Mouse (Mus musculus) adrenal gland, adult 18-20 months (tissue): ENCODE data around the gene Hspb7. TPM values are rescaled to one million over a fixed set of nuclear protein-coding genes. Genes with fewer than 3 reads are reported as not detected.
A peak's percentile ranks its signal among the peaks of the same experiment; 100 is the strongest.

Experiments
- DNase-seq, 2 experiments: peaks; one replicate each; pipeline ENCODE4 v3.0.0; 2021 to 2022; ENCODE audit warnings: low spot score in 2 of 2
- total RNA-seq, 2 experiments: library from RNA; stranded (reverse); gene quantifications; 1 replicate in 1 of 2; 2 replicates in 1 of 2; pipeline ENCODE4 v1.2.3; 2021

Gene Hspb7
- total RNA-seq, 2 experiments from 2014 or later, result 0.20 to 0.86 TPM

DNA sequence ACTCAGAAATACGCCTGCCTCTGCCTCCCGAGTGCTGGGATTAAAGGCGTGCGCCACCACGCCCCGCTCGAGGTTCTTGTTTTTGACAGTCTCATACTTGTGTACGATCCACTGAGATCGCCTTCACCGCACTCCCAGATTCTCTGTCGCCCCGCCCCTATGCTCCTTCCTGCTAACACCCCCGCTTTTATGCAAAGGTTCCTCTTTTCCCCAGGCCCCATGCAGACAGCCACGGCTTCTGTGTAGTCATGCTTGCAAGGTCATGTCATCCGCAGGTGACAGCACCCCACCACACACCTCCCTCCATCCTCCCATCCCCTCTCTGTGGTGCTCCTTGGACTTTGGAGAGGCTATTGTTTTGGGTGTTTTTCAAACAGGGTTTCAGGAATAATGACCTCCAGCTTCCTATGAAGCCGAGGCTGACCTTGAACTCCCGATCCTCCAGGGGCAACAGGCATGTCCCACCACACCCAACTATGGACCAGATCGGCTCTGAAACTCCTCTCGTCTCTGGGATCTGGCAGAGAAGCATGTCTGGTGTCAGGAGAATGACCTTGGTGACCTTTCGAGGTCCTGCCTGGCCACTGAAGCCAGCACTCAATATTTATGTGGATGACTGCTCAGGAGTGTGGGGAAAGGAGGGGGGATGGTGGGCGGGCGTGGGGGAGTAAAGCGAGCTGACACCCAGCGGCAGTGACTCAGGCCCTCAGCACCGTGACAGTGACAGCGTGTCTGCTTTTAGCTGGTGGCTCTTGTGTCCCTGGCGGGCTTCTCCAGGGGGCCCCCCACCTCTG lies 984 bp upstream of the Hspb7 start:
- DNase-seq, result no peak

DNA sequence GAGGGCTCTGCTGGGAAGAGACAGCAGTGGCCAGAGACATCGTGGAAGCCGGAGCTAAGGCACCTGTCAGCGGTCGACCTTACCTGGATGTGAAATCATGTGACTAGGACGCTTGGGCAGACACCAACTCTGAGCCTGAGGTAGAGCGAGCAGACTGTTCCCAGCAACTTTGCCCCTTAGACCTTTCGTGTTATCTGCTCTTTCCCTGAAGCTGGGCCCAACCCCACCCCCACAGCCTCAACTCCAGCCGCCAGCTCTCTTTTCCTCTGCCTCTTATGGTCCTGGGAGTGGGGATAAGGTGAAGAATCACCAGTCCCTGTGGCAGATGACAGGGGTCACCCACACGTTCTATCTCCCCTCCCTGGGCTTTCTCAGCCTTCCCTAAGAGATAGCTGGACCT lies 307 bp downstream of the Hspb7 start:
- no peak for DNase-seq

DNA sequence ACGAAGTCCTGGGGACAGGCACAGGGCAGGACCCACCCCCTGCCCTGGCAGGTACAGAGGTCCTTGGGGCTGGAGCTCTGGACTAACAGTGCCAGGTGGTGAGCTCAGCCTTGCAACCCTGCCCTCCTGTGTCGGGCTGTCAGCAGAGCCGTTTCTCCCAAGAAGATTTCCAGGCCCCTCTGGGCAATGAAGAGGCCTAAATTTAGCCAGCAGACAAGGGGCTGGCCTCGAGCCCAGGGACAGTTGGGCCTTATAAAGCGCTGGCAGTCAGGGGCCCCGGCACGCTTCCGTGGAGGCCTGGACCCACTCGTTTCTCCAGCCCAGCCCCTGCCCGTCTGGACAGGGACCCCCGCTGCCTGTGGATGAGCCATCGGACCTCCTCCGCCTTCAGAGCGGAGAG lies 844 bp downstream of the Hspb7 start:
- no peak for DNase-seq

DNA sequence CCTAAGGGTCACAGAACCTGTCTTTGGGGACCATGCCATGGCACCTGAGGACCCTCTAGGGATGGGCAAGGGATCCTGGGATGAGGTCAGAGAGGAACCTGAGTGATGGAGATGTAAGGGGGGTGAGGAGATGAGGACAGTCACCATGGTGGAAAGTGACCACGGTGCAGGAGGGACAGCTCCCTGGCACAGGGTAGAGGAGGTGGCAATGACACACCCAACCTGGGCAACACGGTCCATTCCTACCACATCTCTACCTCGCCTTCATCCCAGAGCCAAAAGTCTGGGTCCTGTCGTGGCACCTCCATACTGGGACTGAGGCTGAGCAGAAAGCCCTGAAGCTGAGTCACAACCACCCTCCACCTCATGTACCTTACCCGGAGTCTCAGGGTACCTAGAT lies 2.3 kb downstream of the Hspb7 start:
- no peak for DNase-seq

DNA sequence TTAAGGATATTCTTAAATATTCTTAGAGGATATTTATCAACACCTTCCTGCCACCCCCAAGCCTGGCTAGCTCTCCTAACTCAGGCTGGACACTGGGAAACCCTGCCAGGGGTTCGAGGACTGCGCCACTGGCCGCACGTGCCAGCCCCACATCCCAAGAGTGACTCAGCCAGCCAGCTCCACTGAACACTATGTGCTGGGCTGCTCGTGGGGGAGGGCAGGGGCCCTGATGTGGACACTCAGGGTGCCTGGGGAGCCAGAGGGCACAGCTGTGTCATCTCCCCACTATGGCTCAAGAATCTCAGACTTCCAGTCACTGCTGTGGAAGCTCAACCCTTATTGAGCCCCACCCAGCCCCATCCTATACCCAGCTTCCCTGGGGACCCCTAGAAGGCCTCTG lies 2.7 kb downstream of the Hspb7 start:
- no peak for DNase-seq

- DNase-seq, result no peak
These were observed 3.3 kb downstream of the Hspb7 start for GRCm38 (mm10) chr4:141423691-141424431.

GRCm38 (mm10) chr4:141425484-141426479 lies 5.2 kb downstream of the Hspb7 start:
- no peak for DNase-seq

DNA sequence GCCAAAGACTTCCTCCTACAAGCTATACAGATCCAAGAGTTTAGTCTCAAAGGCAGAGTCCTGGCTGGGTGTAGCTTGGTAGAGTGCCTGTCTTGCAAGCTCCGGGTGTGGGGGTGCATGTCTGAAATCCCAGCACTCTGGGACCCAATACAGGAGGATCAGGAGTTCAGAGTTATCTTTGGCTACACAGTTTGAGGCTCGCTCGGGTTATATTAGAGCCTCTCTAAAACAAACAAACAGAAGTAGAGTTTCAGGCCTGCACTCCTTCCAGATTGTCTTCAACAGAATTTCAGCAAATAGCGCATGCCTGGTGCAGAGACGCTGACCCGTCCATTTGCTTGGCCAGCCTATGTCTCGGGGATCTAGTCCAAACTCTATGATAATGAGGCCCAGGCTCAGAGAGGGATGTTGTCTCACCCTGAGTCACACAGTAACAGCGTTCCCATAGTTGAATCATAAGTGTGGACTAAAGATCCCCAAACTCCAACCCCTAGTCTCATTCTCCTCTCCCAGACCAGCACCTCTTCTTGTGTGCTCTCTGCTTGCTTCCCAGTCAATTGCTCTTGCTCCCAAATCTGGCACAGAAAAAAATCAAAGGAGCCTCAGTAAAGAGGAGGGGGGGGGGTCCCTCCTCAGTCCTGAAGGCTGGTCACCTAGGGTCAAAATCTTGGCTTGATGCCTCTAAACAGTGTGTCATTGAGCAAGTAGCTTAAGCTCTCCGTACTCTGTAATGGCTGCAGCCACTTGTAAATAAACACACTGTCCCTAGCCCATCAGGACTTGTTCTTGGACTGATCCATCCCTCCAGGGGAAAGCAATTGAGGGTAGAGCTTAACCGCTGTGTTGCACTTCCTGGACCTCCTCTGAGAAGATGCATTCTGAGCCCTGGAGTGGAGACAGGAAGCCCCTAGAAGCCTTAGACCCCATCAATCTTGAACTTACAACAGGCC lies 6.5 kb downstream of the Hspb7 start:
- DNase-seq, result no peak

GRCm38 (mm10) chr4:141427921-141428320 lies 7.3 kb downstream of the Hspb7 start:
- DNase-seq, result no peak

- no peak for DNase-seq
These were observed 8.8 kb downstream of the Hspb7 start for GRCm38 (mm10) chr4:141429381-141429780.

DNA sequence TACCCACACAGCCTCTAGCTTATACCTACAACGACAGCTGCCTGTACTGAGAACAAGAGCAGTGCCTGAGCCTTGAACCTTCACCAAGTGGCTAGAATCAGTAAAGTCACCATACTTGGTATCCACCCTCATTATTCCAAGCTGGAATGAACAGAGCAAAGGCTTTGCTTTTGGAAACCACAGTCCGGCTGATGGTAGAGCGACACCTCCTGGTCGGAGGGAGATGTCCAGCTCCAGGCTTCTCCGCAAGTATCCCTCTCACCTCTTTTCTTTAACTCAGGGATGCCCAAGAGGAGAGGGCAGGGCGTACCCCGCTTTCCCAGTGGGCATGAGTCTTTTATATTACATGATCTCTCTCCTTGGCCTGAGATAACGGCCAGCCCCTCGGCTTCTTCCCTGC lies 9.3 kb downstream of the Hspb7 start:
- no peak for DNase-seq

- DNase-seq, result peak; percentile 77 to 79
These were observed 10.4 kb downstream of the Hspb7 start for GRCm38 (mm10) chr4:141430997-141431396.

DNA sequence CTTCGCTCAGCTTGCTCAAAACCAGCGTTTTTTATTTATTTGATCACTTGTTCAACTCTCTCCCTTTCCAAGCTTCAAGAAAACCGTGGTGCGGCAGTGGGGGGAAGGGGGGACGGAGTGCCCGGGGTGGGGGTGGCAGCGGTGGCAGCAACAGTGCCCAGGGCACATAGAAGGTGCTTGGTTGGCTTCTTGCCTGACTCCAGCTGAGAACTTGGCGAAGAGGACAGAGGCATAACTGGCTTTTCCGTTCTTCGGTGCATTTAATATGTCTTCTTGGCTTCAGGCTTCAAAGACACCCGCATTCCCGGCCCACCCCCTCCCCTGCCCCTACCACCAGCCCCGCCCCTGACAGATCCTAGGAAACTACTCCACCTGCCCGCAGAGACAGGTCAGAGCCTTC lies 12.1 kb downstream of the Hspb7 start:
- DNase-seq, result no peak

DNA sequence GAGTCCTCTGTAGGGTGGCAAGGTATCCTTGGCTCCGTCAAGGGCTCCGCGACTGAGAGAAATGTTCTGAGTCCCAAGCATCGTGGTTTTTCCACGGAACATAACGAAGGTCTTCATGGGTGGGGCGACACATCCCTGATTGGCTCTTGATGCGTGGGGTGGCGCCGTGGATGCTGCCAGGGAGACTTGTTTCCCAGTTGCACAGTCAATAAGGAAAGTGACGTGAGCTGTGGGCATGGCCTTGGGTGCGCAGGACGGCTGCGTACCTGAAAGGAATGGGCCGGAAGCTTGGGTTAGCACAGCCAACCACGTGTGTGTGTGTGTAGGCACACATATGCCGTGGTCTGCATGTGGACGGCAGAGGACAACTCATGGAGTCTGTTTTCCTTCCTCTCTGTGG lies 12.6 kb downstream of the Hspb7 start:
- no peak for DNase-seq

DNA sequence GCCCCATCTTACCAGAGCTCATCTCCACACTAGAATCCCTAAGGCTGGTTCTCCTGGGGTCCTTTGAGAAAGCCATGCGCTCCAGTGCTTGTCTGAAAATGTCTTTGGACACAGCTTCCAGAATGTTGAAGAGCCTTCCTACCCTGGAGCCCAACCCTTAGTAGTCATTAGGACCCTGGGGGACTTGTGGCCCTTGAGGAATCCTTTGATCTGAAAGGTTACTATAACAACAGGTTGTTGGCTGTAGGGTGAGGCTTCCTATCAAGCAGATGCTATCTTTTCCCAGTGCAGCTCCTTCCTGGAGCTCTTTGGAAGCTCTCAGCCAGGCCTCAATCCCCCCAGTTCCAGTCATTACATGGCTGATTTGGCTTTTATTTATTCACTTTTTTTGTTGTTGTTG lies 15.4 kb downstream of the Hspb7 start, which contains the start of gene Srarp:
Gene Srarp, minus strand, starts transcription at position 132 of the 400 bp plus-strand sequence.
- no peak for DNase-seq

- DNase-seq, result no peak
These were observed 18.7 kb downstream of the Hspb7 start for GRCm38 (mm10) chr4:141439083-141439803.

- no peak for DNase-seq
These were observed 20.3 kb downstream of the Hspb7 start for GRCm38 (mm10) chr4:141440877-141441276.

- no peak for DNase-seq
These were observed 23.3 kb downstream of the Hspb7 start for GRCm38 (mm10) chr4:141443641-141444429.
